Mouse (Mus musculus) activated CD4-positive, CD25-positive, alpha-beta regulatory T cell (primary cell): ENCODE measurements around the gene Lipm. TPM values are rescaled to one million over a fixed set of nuclear protein-coding genes. Genes with fewer than 3 reads are reported as not detected.

ENCODE experiments used
- polyA plus RNA-seq, 2 experiments: library from polyadenylated mRNA; unstranded; fragments of 100-300 nt; shearing (Covaris generic); gene quantifications; one replicate each; pipeline ENCODE4 v1.2.1; 2017

Gene Lipm
- under 1 TPM in 1 of 2 experiments, not detected in 1; 0.25 TPM for polyA plus RNA-seq

DNA sequence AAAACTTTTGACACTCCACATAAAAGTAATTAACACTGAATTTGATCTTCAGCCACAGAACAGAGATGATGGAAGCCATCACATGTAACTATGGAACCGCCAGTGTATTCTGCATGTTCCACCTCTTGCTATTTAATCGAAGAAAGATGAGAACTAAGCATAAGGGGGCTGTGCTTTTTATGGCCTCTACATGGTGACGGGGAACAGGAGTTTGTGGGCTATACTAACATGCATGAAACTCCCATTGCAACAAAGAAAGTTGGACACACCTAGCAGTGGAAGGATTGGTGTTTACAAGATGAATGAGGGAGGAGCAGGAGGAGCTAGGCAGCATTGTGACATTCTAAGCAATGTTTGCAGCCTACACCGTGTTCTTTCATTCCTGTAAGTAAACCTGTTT is at the start of gene Lipm:
TSS of gene Lipm (plus strand) at position 301 of the 400 bp plus-strand sequence.

DNA sequence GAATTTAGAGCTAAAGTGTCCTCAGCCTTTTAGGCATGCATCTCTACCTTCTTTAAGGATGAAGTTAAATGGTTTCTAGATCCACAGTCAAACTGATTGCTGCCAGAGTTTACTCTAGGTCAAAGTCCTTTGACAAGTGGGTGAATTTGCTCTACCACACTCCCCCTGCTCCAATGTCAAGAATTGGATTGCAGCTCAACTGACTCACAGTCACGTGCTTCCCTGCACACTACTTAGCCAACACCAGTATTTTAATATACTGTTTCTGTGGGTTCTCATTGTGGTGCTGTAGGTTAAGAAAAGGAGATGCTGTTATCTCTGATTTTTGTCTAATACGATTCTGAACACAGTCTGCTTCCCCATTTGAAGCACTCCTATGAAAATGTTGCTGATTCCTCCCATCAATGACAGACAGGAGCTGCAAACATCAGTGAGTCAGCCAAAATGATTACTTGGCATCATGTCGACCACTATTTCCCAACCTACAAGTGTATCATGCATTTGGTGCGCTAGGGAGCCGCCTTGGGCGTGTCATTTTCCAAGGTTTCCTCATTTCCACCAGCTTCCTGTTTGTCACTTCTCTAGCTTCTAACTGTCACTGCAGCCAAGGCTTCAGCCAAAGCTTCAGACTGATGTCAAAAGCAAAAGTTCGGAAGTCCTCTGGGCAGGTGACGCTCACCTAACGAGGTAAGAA is 33.8 kb upstream of the Lipm start, which contains the start of gene Lipn:
TSS of gene Lipn (plus strand) at position 580 of the 694 bp plus-strand sequence.

DNA sequence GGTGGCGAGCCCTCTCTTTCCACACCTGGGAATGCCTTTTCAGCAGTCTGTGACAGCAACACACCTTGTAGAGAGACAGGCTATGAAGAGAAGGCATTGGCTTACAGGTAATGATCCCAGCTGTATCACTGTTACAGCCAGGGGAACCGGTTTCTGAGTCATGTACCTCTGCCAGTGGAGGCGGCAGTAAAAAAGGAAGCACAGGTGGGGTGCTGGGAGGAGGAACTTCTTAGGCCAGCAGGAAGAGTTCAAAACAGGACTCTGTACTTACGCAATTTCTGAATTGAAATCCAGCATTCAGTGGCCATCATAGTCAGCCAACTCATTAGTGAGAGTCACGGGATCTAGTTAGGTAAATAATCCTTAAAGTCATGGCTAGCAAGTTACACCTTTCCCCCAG is 65.2 kb downstream of the Lipm start, which contains the start of gene Ankrd22:
TSS of gene Ankrd22 (minus strand) at position 163 of the 400 bp plus-strand sequence.

Other genes starting within 250 kb of the Lipm start
- under 1 TPM in 1 of 2 experiments, not detected in 1; 0.32 TPM for gene Lipf, start 139.7 kb upstream of the Lipm start, polyA plus RNA-seq
- under 1 TPM in 1 of 2 experiments, not detected in 1; 0.14 TPM for gene Lipk, start 92.6 kb upstream of the Lipm start, polyA plus RNA-seq
- not detected for gene Lipn, start 33.6 kb upstream of the Lipm start, polyA plus RNA-seq
- gene Ankrd22, start 65.1 kb downstream of the Lipm start, polyA plus RNA-seq = under 1 TPM; 0.16 to 0.23 TPM
- gene Stambpl1, start 91.3 kb downstream of the Lipm start, polyA plus RNA-seq = 10 to 100 TPM; 87.6 to 89.5 TPM
- under 1 TPM in 1 of 2 experiments, not detected in 1; 0.14 TPM for gene Acta2, start 154.7 kb downstream of the Lipm start, polyA plus RNA-seq
- gene Fas, start 189.7 kb downstream of the Lipm start, polyA plus RNA-seq = 100 to 1,000 TPM in 1 of 2 experiments, 10 to 100 TPM in 1; 71.8 to 105 TPM